Mouse (Mus musculus) heart, postnatal 10 days (tissue): Measurements from ENCODE around the gene Lrrc75b. TPM values are rescaled to one million over a fixed set of nuclear protein-coding genes. Genes with fewer than 3 reads are reported as not detected.
A peak's percentile ranks its signal among the peaks of the same experiment; 100 is the strongest.

Experiments
- DNase-seq, 2 experiments: peaks; one replicate each; pipeline ENCODE4 v3.0.0; 2021
- intact Hi-C: fragments of 180-260 bp; cut with DNase I; formaldehyde crosslinking; loops from one replicate; pipeline ENCODE4 v1.15.1; 2025
- total RNA-seq, 2 experiments: library from RNA; stranded (reverse); gene quantifications; 2 replicates each; pipeline ENCODE4 v1.2.3; 2021

Gene Lrrc75b
- 1 to 10 TPM; 1.0 to 1.2 TPM for total RNA-seq

GRCm38 (mm10) chr10:75559676-75560548 lies at the start of gene Lrrc75b:
Lrrc75b (minus strand) TSS chr10:75560330.
- DNase-seq: peak; percentile 75 to 84
- intact Hi-C loops: no loop called here

- intact Hi-C loops: no loop called here
These were observed 48.8 kb upstream of the Lrrc75b start for GRCm38 (mm10) chr10:75608975-75609374.

GRCm38 (mm10) chr10:75607253-75607652 lies 47.1 kb upstream of the Lrrc75b start:
- intact Hi-C loops: no loop called here
- DNase-seq: no peak

More at GRCm38 (mm10) chr10:75608975-75609374, 48.8 kb upstream of the Lrrc75b start:
- DNase-seq: no peak

GRCm38 (mm10) chr10:75605162-75605846 lies 45.2 kb upstream of the Lrrc75b start:
- intact Hi-C loops: no loop called here
- DNase-seq: no peak

GRCm38 (mm10) chr10:75600189-75600730 lies 40.1 kb upstream of the Lrrc75b start:
- peak in 1 of 2 experiments; percentile 11 for DNase-seq

GRCm38 (mm10) chr10:75595981-75596380 lies 35.9 kb upstream of the Lrrc75b start:
- DNase-seq: peak; percentile 84 to 86
- intact Hi-C loops: no loop called here

More at GRCm38 (mm10) chr10:75600189-75600730, 40.1 kb upstream of the Lrrc75b start:
- intact Hi-C loops: no loop called here

- intact Hi-C loops: no loop called here
- peak; percentile 4 to 12 for DNase-seq
These were observed 32.5 kb upstream of the Lrrc75b start for GRCm38 (mm10) chr10:75592585-75592984.

- intact Hi-C loops: no loop called here
- DNase-seq: peak; percentile 70 to 74
These were observed 31.2 kb upstream of the Lrrc75b start for GRCm38 (mm10) chr10:75591211-75591894.

GRCm38 (mm10) chr10:75589651-75590050 lies 29.5 kb upstream of the Lrrc75b start:
- intact Hi-C loops: loop anchor here (5.0 kb wide), 2 partner anchors 243 to 363 kb away; partner anchors contain the start of gene Gm5134
- peak; percentile 45 to 46 for DNase-seq

- intact Hi-C loops: loop anchor here (5.0 kb wide), 2 partner anchors 243 to 363 kb away; partner anchors contain the start of gene Gm5134
- peak; percentile 78 to 83 for DNase-seq
These were observed 29.0 kb upstream of the Lrrc75b start, which contains the start of gene Ggt5 for GRCm38 (mm10) chr10:75589129-75589528. Ggt5 (plus strand) TSS chr10:75589340.

GRCm38 (mm10) chr10:75588336-75588735 lies 28.2 kb upstream of the Lrrc75b start:
- DNase-seq: peak; percentile 32 to 55
- intact Hi-C loops: loop anchor here (5.0 kb wide), 2 partner anchors 244 to 364 kb away; partner anchors contain the start of gene Gm5134

GRCm38 (mm10) chr10:75587781-75588180 lies 27.7 kb upstream of the Lrrc75b start:
- intact Hi-C loops: loop anchor here (2.0 to 5.0 kb wide), 4 partner anchors 117 to 365 kb away; partner anchors contain the start of gene Gm5134
- DNase-seq: peak; percentile 48 to 59

- intact Hi-C loops: loop anchor here (1.0 to 5.0 kb wide), 5 partner anchors 49 to 366 kb away; partner anchors contain the start of gene Gm5134
- peak in 1 of 2 experiments; percentile 19 for DNase-seq
These were observed 26.4 kb upstream of the Lrrc75b start for GRCm38 (mm10) chr10:75586553-75586879.

- intact Hi-C loops: loop anchor here (1.0 to 5.0 kb wide), 5 partner anchors 49 to 366 kb away; partner anchors contain the start of gene Gm5134
These were observed 25.9 kb upstream of the Lrrc75b start for GRCm38 (mm10) chr10:75585876-75586552.

GRCm38 (mm10) chr10:75579129-75579528 lies 19.0 kb upstream of the Lrrc75b start:
- intact Hi-C loops: no loop called here
- DNase-seq: no peak

More at GRCm38 (mm10) chr10:75585876-75586552, 25.9 kb upstream of the Lrrc75b start:
- DNase-seq: peak; percentile 90 to 95

- intact Hi-C loops: no loop called here
- DNase-seq: no peak
These were observed 13.8 kb upstream of the Lrrc75b start for GRCm38 (mm10) chr10:75573965-75574364.

GRCm38 (mm10) chr10:75573181-75573580 lies 13.1 kb upstream of the Lrrc75b start:
- DNase-seq: no peak
- intact Hi-C loops: no loop called here

- no peak for DNase-seq
- intact Hi-C loops: no loop called here
These were observed 11.8 kb upstream of the Lrrc75b start for GRCm38 (mm10) chr10:75571937-75572336.

GRCm38 (mm10) chr10:75570981-75571657 lies 11.0 kb upstream of the Lrrc75b start:
- DNase-seq: no peak
- intact Hi-C loops: no loop called here
